Mouse (Mus musculus) kidney, postnatal 0 days (tissue): ENCODE measurements around the gene Hdac10. TPM values are rescaled to one million over a fixed set of nuclear protein-coding genes. Genes with fewer than 3 reads are reported as not detected.
A peak's percentile ranks its signal among the peaks of the same experiment; 100 is the strongest.

Experiments
- ATAC-seq: fragments of 200-750 bp; cut with Nextera tagmentation; replicated peaks from 2 replicates; pipeline ENCODE4 v1.8.0; 2017; ENCODE audit warnings: low read depth, moderate number of reproducible peaks, moderate TSS enrichment, moderate library complexity; ENCODE audit not compliant: low FRiP score
- DNase-seq: peaks from one replicate; pipeline ENCODE4 v3.0.0-alpha.2; 2016; ENCODE audit warnings: low spot score
- H3K27ac ChIP-seq: fragments of 300-500 bp; sonication (generic); 2 replicates; pipeline ENCODE4 v1.5.1; 2014; ENCODE audit warnings: mild to moderate bottlenecking
- H3K27me3 ChIP-seq: fragments of 300-500 bp; sonication (generic); 2 replicates; pipeline ENCODE4 v1.6.1; 2014; ENCODE audit warnings: low read length, mixed read lengths; ENCODE audit not compliant: insufficient read depth
- H3K36me3 ChIP-seq: fragments of 300-500 bp; sonication (generic); 2 replicates; pipeline ENCODE4 v1.6.1; 2014; ENCODE audit warnings: low read length, mixed read lengths; ENCODE audit not compliant: insufficient read depth
- H3K4me1 ChIP-seq: fragments of 300-500 bp; sonication (generic); replicated peaks from 2 replicates; pipeline ENCODE4 v1.6.1; 2014; ENCODE audit warnings: antibody characterized with exemption, low read length, mixed read lengths; ENCODE audit not compliant: insufficient read depth
- H3K4me2 ChIP-seq: fragments of 300-500 bp; sonication (generic); 2 replicates; pipeline ENCODE4 v1.6.1; 2014; ENCODE audit warnings: mild to moderate bottlenecking, low read length, moderate library complexity, mixed read lengths
- H3K4me3 ChIP-seq: fragments of 300-500 bp; sonication (generic); replicated peaks from 2 replicates; pipeline ENCODE4 v1.5.1; 2014; ENCODE audit warnings: low read depth, low read length
- H3K9ac ChIP-seq: fragments of 300-500 bp; sonication (generic); 2 replicates; pipeline ENCODE4 v1.6.1; 2014; ENCODE audit warnings: low read depth, low read length
- H3K9me3 ChIP-seq: fragments of 300-500 bp; sonication (generic); replicated peaks from 2 replicates; pipeline ENCODE4 v1.6.1; 2016; ENCODE audit warnings: low read length, inconsistent platforms, mixed read lengths
- CTCF ChIP-seq: IDR thresholded peaks from 2 replicates; pipeline ENCODE4 v1.5.1; 2016; ENCODE audit warnings: antibody characterized with exemption, low read depth, mild to moderate bottlenecking, moderate library complexity
- WGBS: fragments of 180-500 bp; shearing (Covaris S2); extraction: QIAGEN DNeasy Blood & Tissue Kit; methylation state at CpG from one replicate; pipeline ENCODE4 v1.1.7; 2014; 5-methylcytosine and 5-hydroxymethylcytosine counted together
- polyA plus RNA-seq: library from polyadenylated mRNA; unstranded; fragments of >200 nt; fragmentation: Nextera tagmentation; extraction: Ambion mirVana; gene quantifications from 2 replicates; pipeline ENCODE4 v1.2.1, GENCODE M21; 2015

Hdac10 gene
- polyA plus RNA-seq, 1 experiment from 2014 or later, result 13.2 TPM

DNA sequence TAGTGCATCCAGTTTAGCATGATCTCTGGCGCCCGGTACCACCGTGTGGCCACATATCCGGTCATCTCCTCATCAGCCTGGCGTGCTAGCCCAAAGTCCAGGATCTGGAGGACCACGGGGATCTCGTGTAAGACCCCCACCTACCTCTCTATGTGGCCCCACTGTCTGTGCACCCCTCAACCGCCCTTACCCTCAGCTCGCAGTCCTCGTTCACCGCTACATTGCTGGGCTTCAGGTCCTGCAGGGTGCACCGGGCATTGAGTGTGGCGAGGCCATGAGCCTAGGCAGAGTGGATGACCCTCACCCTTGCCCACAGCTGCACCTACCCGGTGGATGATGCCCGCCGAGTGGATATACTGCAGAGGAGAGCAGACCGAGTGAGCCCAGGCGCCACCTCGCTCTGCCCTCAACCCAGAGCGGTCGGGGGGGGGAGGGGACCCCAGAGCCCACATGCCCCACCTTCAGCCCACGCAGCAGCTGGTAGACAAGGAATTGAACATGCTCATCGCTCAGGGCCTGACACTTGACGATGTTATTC, 17.4 kb upstream of the Hdac10 start:
- Histone ChIP-seq H3K4me3 (no peak overlapping the region), H3K27me3 (peaks cover 5% of the 10 kb centered on the region; the same call in 1 of the 2 replicates)

DNA sequence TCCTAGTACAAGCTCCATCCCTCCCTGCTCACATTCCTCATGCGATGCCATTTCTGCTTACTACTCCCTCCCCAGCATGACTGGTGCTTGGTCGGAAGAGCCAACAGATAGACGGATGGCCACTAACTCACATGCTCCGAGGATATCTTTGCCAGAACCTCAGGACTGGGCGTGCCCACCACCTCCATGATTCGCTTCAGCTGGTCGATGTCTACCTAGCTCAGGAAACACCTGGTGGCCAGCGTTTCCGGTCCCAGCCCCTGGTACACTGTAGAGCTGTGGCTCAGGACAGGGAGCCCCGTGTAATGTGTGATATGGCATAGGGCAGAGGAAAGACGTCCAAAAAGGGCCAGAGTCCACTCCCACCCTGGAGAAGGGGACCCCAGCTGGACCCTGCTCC, 16.5 kb upstream of the Hdac10 start:
- WGBS, result 79% methylated on average over 11 of the region's 11 CpGs
- H3K4me1 ChIP-seq, result peaks cover 41% of the 10 kb centered on the region
- DNase-seq (no peak), ATAC-seq (no peak)
- no peak overlapping the region for H3K4me2 ChIP-seq
- H3K4me3 ChIP-seq, result no peak overlapping the region
- TF ChIP-seq CTCF, result no peak
- no peak overlapping the region for H3K27ac ChIP-seq
- H3K9me3 ChIP-seq, result no peaks in the 10 kb centered on the region
- H3K36me3 ChIP-seq, result no peaks in the 10 kb centered on the region
- no peak overlapping the region for H3K9ac ChIP-seq
- peaks cover 12% of the 10 kb centered on the region for H3K27me3 ChIP-seq

More for the DNA sequence above, 17.4 kb upstream of the Hdac10 start:
- no peak overlapping the region for H3K27ac ChIP-seq
- peaks cover 37% of the 10 kb centered on the region for H3K4me1 ChIP-seq
- ATAC-seq, result no peak
- no peak overlapping the region for H3K9ac ChIP-seq
- H3K9me3 ChIP-seq, result no peaks in the 10 kb centered on the region
- DNase-seq, result no peak
- no peaks in the 10 kb centered on the region for H3K36me3 ChIP-seq
- WGBS, result 80% methylated on average over 24 of the region's 24 CpGs
- peak overlapping the region; percentile 89 for H3K4me2 ChIP-seq
- no peak for TF ChIP-seq CTCF

DNA sequence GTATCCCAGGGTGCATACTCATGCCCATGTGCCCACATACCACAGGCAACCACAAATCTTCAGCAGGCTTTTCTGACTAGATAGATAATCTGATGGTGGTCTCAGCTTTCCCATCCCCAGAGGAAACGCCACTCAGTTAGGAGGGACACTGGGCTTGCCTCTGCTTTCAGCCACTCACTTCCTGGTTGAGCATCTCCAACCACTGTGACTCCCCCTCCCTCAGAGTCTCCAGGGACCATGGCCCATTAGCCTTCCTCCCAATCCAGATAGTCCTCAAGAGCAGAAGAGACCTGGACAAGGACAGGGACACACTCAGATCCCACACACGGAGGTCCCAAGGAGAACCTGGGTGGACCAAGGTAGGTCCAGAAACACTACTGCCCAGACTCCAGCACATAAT, 14.6 kb upstream of the Hdac10 start:
- H3K27ac ChIP-seq, result no peak overlapping the region
- no peak for TF ChIP-seq CTCF
- no peak overlapping the region for H3K4me2 ChIP-seq
- no peak overlapping the region for H3K4me3 ChIP-seq
- no peaks in the 10 kb centered on the region for H3K9me3 ChIP-seq
- DNase-seq (no peak), ATAC-seq (no peak)
- H3K4me1 ChIP-seq, result peaks cover 32% of the 10 kb centered on the region
- peaks cover 7% of the 10 kb centered on the region for H3K27me3 ChIP-seq
- H3K36me3 ChIP-seq, result no peaks in the 10 kb centered on the region
- WGBS, result 68% methylated on average over 2 of the region's 2 CpGs
- no peak overlapping the region for H3K9ac ChIP-seq

DNA sequence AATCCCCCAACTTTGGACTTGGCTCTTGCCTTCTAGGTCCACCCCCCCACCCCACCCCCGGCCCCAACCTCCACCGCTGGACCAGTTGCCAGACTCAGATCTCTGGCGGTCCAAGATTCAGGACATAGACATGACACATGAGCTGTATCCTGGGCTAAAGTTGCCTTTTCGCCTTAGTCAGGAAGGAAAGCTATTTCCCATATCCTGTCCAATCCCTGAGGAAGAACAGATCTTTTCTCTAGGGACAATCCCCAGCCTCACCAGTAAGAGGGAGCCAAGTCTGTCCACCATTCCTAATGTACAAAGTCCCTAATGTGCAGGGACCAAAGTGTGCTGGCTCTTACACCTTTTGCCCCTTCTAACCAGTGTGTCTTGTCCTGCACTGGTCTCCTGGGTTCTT, 13.4 kb upstream of the Hdac10 start:
- no peak for TF ChIP-seq CTCF
- Histone ChIP-seq H3K4me2 (no peak overlapping the region), H3K4me1 (peaks cover 26% of the 10 kb centered on the region), H3K36me3 (no peaks in the 10 kb centered on the region), H3K27ac (0 out of 2 replicates have a peak overlapping the region, but pooled peaks have one; percentile 8), H3K9ac (no peak overlapping the region), H3K9me3 (no peaks in the 10 kb centered on the region), H3K4me3 (no peak overlapping the region), H3K27me3 (peaks cover 7% of the 10 kb centered on the region; the same call in 1 of the 2 replicates)
- WGBS, result 30% methylated on average over 4 of the region's 4 CpGs
- DNase-seq, result no peak
- no peak for ATAC-seq

DNA sequence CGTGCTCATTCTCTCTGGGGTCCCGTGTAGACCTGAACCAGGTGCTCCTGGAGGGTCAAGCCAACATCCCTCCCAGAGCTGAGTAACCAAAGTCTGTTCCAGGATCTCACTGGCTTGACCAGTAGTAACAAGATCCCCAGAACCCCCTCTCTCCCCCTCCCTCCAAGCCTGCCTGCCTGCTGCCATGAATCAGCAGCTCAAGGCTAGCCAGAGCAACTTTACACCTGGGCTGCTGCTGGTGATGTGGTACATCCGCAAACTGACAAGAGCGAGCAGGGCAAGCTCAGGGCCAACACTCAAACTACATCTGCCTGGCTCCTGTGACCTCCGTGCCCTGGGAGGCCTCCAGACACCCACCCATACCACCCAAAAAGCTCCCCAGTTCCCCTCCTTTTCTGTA, 12.9 kb upstream of the Hdac10 start:
- Histone ChIP-seq H3K27me3 (peaks cover 7% of the 10 kb centered on the region; the same call in 1 of the 2 replicates), H3K4me2 (no peak overlapping the region)

DNA sequence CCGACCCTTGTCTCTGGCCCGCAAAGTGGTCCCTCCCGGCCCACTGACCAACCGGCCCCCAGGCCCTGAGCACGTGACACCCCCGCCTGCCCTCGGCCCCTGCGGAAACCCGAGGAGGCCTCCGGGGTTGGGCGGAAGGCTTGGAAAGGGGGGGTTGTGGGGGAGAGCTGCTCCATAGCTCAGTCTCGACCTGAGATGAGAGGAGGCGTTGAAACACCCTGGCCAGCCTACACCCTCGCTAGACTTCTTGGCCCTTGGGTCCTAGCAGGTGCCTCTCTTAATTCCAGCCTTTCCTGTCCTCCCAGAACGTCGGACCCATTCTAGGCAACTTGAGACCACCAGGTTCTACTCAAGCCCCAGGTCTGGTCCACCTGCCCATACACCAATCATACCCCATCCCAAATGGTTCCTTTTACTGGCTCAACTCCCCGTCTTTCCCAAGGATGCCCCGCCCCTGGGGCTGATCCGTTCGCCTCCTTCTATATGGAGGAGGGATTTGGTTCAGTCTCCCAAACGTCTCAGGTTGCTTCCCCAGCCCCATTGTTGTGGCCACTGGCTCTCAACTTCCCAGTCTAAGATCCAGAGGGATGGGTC, 12.3 kb upstream of the Hdac10 start, which contains the start of gene Mapk12:
TSS of gene Mapk12 (minus strand) at position 45 of the 594 bp plus-strand sequence.
- H3K9ac ChIP-seq, result peak within 1 kb of the TSS; percentile 67
- ATAC-seq (peak; percentile 55), DNase-seq (peak; percentile 53)
- peak within 1 kb of the TSS; percentile 81 for H3K4me2 ChIP-seq
- peaks cover 7% of the 10 kb centered on the region; the same call in 1 of the 2 replicates for H3K27me3 ChIP-seq
- H3K4me3 ChIP-seq, result peak within 1 kb of the TSS; percentile 54
- H3K4me1 ChIP-seq, result peaks cover 19% of the 10 kb centered on the region
- no peaks in the 10 kb centered on the region for H3K36me3 ChIP-seq
- WGBS, result under 1% methylated on average over 21 of the region's 21 CpGs
- no peaks in the 10 kb centered on the region for H3K9me3 ChIP-seq
- H3K27ac ChIP-seq, result peak within 1 kb of the TSS; percentile 42; the same call in 1 of the 2 replicates
- TF ChIP-seq CTCF, result no peak

More for the DNA sequence above, 12.9 kb upstream of the Hdac10 start:
- DNase-seq (no peak), ATAC-seq (no peak)
- no peaks in the 10 kb centered on the region for H3K9me3 ChIP-seq
- H3K4me3 ChIP-seq, result no peak overlapping the region
- no peak overlapping the region for H3K9ac ChIP-seq
- H3K36me3 ChIP-seq, result no peaks in the 10 kb centered on the region
- peaks cover 21% of the 10 kb centered on the region for H3K4me1 ChIP-seq
- 15% methylated on average over 5 of the region's 5 CpGs for WGBS
- no peak for TF ChIP-seq CTCF
- no peak overlapping the region for H3K27ac ChIP-seq
